Mouse (Mus musculus) adrenal gland (tissue): ENCODE data around the gene Vmn1r81.

ENCODE experiments used
- intact Hi-C: fragments of 180-260 bp; cut with DNase I; formaldehyde crosslinking; loops from one replicate; pipeline ENCODE4 v1.15.1; 2025
- long read RNA-seq, 2 experiments: library from polyadenylated mRNA; unstranded; transcript quantifications; one replicate each; pipeline ENCODE4 v2.0.0; 2020; ENCODE audit warnings: borderline replicate concordance in 1 of 2; ENCODE audit not compliant: insufficient replicate concordance in 1 of 2

Vmn1r81 gene
- long read RNA-seq, experiment 1, result 0 reads
- long read RNA-seq, experiment 2, result 0 reads

GRCm38 (mm10) chr7:12268169-12268568 lies at the start of gene Vmn1r81:
Vmn1r81 (minus strand) TSS chr7:12268269.
- intact Hi-C loops, result no loop called here

GRCm38 (mm10) chr7:12300130-12300529 lies 32.1 kb upstream of the Vmn1r81 start, which contains the start of gene Vmn1r82:
Vmn1r82 (plus strand) TSS chr7:12300430.
- intact Hi-C loops, result no loop called here

- intact Hi-C loops, result no loop called here
Measured at GRCm38 (mm10) chr7:12204141-12204540, 63.9 kb downstream of the Vmn1r81 start.
